Mouse (Mus musculus): ENCODE data around the gene Shc2.

The Shc2 gene

DNA sequence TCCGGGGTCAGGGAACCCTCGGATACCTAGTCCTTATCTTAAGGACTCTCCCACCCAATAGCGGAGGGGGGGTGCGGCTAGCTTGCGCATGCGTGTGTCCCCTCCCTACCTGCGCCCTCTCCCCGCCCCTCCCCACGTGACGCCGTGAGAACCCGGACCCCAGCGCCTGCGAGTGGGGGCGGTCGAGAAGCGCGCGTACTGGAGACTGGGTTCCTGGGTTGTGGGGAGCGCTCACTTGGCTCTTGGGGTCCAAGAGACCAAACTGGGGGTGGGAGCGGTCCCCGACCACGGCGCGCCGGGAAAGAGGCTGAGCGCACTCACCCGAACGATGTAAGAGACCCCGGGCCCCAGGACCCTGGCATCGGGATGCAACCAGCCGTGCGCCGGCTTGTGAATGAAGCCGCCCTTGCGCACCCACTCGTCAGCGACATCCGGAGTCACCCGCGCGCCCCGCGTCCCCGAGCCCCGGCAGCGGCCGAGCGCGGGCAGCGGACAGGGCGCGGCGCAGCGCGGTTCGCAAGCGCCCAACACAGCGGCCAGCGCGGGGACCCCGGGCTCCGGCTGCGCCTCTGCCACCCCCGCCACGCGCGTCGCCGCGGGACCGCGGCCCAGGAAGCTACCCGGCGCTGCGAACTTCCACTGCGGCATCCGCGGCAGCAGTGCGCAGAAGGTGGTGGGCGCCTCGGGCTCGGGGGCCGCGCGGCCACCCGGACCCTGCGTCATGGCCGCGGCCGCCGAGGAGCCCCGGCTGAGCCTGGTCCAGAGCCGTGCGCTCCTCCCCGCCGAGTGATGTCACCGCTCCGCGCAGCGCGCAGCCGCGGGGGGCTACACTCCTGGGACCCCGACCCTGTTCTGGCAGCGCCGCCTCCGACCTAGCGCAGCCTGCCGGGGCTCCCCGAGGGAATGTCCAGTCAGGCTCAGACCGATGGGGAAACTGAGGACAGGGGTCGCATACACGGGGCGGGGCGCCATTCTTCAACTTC is at the start of gene Shc2:
Gene Shc2, minus strand, starts transcription at position 791 of the 983 bp plus-strand sequence.
- DNase-seq: peak; percentile 85

- no peak for DNase-seq
Observed at GRCm38 (mm10) chr10:79687513-79687912, 49.8 kb upstream of the Shc2 start.

DNA sequence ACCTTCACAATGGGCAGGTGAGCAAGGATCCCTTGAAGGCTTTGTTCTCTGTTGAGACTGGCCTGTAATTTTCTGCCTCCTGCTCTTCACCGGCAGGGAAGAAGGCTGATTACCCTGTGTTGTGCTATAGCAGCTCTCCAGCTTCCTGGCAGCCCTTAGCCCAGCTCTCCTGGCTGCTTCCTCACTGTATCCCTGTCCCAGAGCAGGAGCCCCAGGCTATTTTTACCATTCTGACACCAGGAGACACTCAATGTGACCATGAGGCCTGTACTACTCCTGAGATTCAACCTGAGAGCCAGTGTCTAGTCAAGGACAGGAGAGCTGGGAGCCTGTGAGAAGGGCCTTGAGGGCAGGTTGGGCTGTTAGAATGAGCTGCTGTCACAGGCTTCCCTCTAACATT is 49.0 kb upstream of the Shc2 start:
- DNase-seq: no peak

DNA sequence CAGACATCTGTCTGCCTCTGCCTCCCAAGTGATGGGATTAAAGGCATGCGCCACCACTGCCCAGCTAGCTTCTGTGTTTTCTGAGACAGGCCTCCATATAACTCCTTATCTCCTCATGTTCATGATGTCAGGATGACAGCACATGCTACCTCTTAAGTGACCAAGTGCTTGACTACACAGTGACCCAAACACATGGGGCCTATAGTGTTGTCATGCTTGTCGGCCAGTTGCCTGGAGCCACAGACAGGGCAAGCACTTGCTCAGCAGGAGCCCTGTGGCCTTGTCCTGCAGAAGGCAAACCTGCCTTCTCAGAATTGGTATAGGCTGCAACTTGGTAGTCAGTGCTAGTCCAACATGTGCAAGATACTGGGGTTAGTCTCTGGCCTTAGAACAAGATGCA is 48.5 kb upstream of the Shc2 start:
- no peak for DNase-seq

DNA sequence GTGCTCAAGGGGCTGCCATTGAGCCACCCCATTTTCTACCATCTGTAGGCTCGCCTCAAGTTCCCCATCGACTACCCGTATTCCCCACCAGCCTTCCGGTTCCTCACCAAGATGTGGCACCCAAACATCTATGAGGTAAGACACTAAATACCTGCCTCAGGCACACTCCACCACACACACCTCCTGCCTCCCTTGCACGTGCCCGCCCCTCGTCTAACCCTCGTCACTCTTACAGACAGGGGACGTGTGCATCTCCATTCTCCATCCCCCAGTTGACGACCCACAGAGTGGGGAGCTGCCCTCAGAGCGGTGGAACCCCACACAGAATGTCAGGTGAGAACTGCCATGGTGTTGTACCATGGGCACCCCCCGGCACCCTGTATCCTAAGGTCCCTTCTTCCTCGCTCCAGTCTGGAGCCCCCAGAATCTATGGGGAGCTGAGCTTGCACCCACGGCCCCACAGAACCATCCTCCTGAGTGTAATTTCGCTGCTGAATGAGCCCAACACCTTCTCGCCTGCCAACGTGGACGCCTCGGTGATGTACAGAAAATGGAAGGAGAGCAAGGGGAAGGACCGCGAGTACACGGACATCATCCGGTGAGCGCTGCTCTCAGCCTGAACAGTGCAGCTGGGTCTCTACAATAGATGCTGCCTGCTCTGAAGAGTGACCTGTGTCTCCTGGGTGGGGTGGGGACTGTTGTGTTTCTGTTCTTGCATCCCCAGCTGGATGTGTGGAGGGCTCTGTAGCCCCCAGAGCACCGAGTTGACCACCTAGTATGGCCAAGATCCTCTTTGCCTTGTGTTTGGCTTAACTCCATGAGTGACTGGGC is 47.3 kb upstream of the Shc2 start:
- DNase-seq: no peak

DNA sequence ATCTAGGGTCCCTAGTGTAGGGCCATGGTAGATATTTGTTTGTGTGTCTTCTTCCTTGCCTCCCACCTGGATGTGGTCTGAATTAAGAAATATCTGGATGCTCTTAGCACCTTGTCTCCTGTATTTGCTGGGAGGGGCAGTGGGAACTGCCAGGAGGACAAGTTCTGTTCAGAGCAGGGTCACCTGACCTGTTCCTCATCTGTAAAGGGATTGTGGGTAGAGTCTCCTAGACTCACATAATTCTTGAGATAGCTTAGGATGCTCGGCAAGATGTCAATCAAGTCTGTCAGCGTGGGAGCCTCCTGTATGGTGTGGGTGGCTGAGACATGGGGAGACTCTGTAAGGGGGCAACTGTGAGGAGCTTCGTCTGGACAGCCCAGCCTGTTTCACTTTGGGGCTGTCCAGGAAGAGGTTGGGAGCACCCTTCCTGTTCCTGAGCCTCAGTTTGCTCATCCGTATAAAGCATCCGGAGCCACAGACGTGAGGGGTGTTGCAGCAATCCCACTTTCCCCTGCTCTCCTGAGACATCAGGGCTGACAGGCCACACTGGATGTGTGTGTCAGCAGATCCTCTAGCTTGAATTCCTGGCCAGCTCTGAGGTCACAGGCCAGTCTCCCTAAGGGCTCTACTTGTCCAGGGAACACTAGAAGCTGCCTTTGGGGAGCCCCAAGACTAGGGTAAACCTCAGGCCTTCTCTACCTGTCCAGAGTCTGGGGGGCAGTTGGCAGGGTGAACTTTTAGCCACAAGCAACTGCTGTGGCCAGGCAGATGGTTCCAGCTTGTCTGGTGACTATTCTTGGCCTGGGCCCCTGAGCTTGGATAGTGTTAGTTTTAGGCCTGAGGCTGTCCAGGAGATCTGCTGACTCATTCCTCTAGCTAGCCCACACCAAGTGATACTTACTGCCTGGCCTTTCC is 46.3 kb upstream of the Shc2 start:
- peak; percentile 51 for DNase-seq

- peak; percentile 82 for DNase-seq
Observed at GRCm38 (mm10) chr10:79682916-79683582, 45.3 kb upstream of the Shc2 start.

GRCm38 (mm10) chr10:79682551-79682915 is 44.8 kb upstream of the Shc2 start:
- DNase-seq: peak; percentile 79

DNA sequence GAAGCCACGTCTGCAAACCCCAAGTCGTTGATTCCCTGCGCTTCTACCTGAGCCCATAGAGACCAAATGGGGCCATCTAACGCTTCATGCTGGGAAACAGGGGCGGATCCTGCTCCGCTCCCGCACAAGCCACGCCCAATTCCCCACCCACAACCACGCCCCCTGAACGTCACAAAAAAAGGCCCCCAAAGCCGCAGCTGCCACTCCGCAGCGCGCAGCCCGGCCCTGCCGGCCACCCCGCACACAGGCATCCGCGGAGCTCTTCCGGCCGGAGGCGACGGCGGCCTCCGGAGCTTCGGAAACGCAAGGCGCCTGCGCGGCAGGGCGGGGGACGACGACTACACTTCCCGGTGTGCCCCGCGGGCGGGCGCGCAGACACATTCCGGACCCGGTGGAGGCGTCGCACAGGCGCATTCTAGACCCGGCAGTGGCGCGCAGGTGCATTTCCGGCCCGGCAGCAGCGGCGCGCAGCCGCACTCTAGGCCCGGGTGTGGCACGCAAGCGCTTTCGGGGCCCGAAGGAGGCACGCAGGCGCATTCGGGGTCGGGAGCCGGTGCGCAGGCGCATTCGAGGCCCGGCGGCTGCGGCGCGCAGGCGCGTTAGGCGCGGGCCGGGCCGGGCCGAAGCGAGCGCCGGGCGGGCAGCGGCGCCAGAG is 44.0 kb upstream of the Shc2 start, which contains the start of gene Cdc34:
Gene Cdc34, plus strand, starts transcription at position 605 of the 655 bp plus-strand sequence.
- peak; percentile 100 for DNase-seq

DNA sequence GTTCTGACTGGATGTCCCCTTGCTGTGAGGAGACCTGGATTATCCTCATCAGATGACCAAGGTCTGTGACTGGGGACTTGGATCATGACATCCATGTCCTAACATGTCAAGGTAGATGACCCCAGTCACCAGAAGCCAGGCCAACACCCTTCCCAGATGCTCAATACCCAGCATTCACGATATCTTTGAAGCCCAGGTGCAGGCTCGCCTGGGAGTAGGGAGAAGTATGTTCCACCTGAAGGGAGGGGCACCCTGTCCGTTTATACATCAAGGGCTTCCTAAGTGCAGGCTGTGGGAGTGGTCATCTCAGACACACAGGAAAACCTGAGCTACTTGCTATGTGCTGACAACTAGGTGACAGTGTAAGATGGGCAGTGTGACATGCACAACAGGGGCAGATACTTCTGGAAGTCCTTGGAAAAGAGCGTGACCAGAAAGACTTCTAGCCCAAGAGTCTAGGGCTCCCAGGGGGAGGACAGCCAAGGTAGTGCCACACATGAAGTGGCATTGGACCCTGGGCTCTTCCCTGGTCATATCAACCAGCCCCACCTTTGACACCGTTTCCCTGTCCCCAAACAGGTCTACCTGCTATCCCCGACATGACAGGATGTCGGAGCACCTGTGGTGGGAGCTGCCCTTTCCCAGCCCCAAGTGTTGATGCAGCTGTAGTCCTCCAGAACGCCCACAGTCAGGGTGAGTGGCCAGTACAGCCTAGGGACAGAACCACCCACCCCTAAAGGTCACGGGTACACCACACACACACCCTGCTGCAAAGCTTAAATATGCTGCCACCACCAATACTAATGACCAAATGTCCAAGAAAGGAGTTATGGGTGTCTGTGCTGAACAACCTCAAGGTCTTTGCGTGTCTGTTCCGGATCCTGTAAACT is 43.1 kb upstream of the Shc2 start:
- peak; percentile 80 for DNase-seq

GRCm38 (mm10) chr10:79675346-79676035 is 37.8 kb upstream of the Shc2 start:
- DNase-seq: peak; percentile 35

DNA sequence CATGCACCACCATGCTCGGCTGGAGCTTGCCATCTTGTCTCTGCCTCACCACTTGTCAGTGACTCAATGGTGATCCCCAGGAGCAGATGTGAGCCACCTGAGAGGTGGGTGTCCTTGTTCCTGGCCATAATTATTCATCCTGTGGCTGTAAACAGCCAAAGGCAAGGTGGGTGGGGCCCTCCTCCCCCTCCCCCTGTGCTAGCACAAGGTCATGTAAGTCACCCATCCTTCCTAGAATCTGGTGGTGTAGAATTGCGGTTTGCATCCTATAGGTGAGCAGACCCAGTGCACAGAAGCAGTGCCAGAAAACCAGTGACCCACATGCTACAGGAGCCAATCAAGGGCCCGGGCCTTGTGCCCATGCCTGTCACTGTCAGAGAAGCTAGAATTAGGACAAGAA is 35.3 kb upstream of the Shc2 start:
- DNase-seq: peak; percentile 47

GRCm38 (mm10) chr10:79672088-79672455 is 34.4 kb upstream of the Shc2 start:
- DNase-seq: peak; percentile 39

DNA sequence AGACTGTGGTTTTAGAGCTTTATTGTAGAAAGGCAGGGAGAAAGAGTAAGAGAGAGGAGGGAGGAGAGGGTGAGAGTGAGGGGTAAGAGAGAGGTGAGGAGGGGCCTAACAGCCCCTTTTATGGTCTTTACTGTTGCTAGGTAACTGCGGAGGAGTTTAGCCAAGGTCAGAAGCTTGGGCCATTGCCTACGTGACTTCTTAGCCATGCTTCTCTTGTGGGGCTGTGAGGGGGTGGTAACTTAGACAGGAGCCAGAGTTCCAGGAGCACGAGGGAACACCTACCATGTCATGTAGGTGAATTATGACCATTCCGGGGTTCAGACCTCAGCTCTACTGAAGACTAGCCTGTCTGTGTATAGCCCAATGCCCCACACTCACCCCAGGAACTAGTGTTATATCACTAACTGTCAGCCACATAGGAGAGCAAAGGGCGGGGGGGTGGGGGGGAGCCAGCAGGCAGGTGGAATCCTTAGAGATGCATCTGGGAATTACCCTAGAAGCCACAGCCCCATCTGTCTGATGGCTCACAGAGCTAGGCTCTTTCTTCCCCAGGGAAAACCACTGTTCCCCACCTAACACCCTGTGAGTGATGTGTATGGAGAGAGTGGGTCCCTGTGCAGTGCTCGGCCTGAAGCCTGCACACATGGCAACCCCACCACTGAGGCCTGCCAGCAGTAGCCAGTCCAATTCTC is 33.8 kb upstream of the Shc2 start:
- DNase-seq: peak; percentile 35

- DNase-seq: peak; percentile 73
Observed at GRCm38 (mm10) chr10:79670071-79670888, 32.6 kb upstream of the Shc2 start.

- DNase-seq: peak; percentile 81
Observed at GRCm38 (mm10) chr10:79669576-79670057, 31.9 kb upstream of the Shc2 start.

DNA sequence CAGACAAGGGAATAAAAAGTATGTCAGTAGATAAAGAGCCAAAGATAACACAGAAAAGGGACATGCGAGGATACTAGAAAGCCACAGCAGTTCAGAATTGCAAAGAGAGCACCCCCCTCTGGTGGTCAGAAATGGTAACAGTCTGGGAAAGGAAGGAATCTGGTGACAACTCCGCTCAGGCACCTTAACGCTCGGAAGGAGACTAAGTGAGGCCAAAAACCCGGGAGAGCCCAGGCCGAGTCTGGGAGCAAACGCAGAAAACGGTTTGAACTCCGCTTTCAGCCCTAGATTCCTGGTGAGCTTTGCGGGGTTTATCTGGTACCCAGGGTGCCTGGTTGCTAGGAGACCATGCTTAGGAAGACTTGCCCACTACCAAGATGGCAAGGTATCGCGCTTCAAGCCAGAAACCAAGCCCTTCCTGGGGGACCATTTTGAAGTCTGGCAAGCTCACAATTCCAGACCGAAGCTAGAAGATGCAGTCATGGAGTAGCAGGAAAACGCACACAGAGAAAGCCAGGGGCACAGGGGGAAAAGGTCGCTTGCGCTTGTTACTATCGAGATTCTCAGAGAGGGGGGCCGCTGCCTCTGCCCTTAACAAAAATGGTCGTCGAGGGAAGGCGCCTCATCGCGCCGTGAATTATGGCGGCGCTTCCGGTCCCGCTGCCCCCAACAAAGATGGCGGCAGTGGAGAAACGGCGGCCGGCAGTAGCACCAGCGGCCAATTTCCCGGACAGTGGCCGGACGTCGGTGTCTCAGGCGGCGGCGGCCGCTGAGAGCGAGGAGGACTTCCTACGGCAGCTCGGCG is 31.3 kb upstream of the Shc2 start, which contains the start of gene Tpgs1:
Gene Tpgs1, plus strand, starts transcription at position 599 of the 805 bp plus-strand sequence.
- DNase-seq: peak; percentile 91

Measured in cerebellum, adult 11-12 months (tissue).